Mouse (Mus musculus) heart, adult 2 months (tissue): Measurements from ENCODE around the gene H2-K1.

Source experiments
- CTCF ChIP-seq: fragments of 200-600 bp; IDR thresholded peaks from 2 replicates; pipeline ENCODE4 v1.8.1; 2022; ENCODE audit warnings: antibody characterized with exemption, mild to moderate bottlenecking, moderate library complexity
- EP300 ChIP-seq: fragments of 200-500 bp; IDR thresholded peaks from 2 replicates; pipeline ENCODE4 v1.6.1; 2011; ENCODE audit warnings: low read depth, low read length, control low read depth; ENCODE audit not compliant: insufficient read depth
- POLR2A ChIP-seq: fragments of 200-500 bp; IDR thresholded peaks from 2 replicates; pipeline ENCODE4 v1.6.1; 2011; ENCODE audit warnings: mild to moderate bottlenecking, low read depth, low read length, control low read depth; ENCODE audit not compliant: insufficient read depth

GRCm38 (mm10) chr17:33991788-33992664, 8.1 kb downstream of the H2-K1 start:
- TF ChIP-seq POLR2A = no peak
- peak; percentile 83 for TF ChIP-seq CTCF
- no peak for TF ChIP-seq EP300
